Mouse (Mus musculus): ENCODE data around the gene Rftn1.

GRCm38 (mm10) chr17:50125900-50126299 lies 64.6 kb downstream of the Rftn1 start:
- no peak for TF ChIP-seq CTCF (IDR thresholded peaks at IDR 0.05; ENCODE audit: low read depth, low read length)
- no peak for TF ChIP-seq POLR2A (IDR thresholded peaks at IDR 0.05; ENCODE audit: extremely low read depth, insufficient read depth, low read length)
